Mouse (Mus musculus) cortical plate, adult 2 months (tissue): ENCODE data around the gene Fryl. TPM values are rescaled to one million over a fixed set of nuclear protein-coding genes. Genes with fewer than 3 reads are reported as not detected.
A peak's percentile ranks its signal among the peaks of the same experiment; 100 is the strongest.

Experiments used
- H3K27ac ChIP-seq: fragments of 200-500 bp; 2 replicates; pipeline ENCODE4 v1.5.1; 2012; ENCODE audit warnings: low read length, control low read depth, inconsistent platforms; ENCODE audit not compliant: insufficient read depth
- H3K4me1 ChIP-seq: fragments of 200-500 bp; 2 replicates; pipeline ENCODE4 v1.6.1; 2011; ENCODE audit warnings: low read length; ENCODE audit not compliant: control insufficient read depth, insufficient read depth
- H3K4me3 ChIP-seq: fragments of 200-500 bp; 2 replicates; pipeline ENCODE4 v1.5.1; 2011; ENCODE audit warnings: mild to moderate bottlenecking, low read length, control low read depth; ENCODE audit not compliant: insufficient read depth
- CTCF ChIP-seq: fragments of 200-500 bp; IDR thresholded peaks from 2 replicates; pipeline ENCODE4 v1.5.1; 2011; ENCODE audit warnings: mild to moderate bottlenecking, control low read depth, low read length; ENCODE audit not compliant: insufficient read depth; ENCODE audit errors: extremely low read depth
- POLR2A ChIP-seq: fragments of 200-500 bp; IDR thresholded peaks from 2 replicates; pipeline ENCODE4 v1.6.1; 2011; ENCODE audit warnings: mild to moderate bottlenecking, low read length, control low read depth; ENCODE audit not compliant: insufficient read depth; ENCODE audit errors: extremely low read depth
- polyA plus RNA-seq: library from polyadenylated mRNA; depleted of rRNA; stranded (reverse); fragments of >200 nt; gene quantifications from 2 replicates; pipeline ENCODE4 v1.2.3, GENCODE M21; 2012

The Fryl gene
- polyA plus RNA-seq, 1 experiment: 50.3 TPM

- no peak overlapping the region for H3K27ac ChIP-seq
- no peak overlapping the region for H3K4me3 ChIP-seq
- no peak for TF ChIP-seq POLR2A
- TF ChIP-seq CTCF: no peak
- H3K4me1 ChIP-seq: no peaks in the 10 kb centered on the region
Measured at GRCm38 (mm10) chr5:73211961-73212360, 44.5 kb downstream of the Fryl start.

GRCm38 (mm10) chr5:73210971-73211315, 45.5 kb downstream of the Fryl start:
- TF ChIP-seq POLR2A: no peak
- TF ChIP-seq CTCF: no peak
- H3K4me3 ChIP-seq: no peak overlapping the region

GRCm38 (mm10) chr5:73210127-73210970, 46.1 kb downstream of the Fryl start:
- Histone ChIP-seq H3K4me3 (no peak overlapping the region), H3K27ac (no peak overlapping the region), H3K4me1 (peaks cover 2% of the 10 kb centered on the region; the same call in 1 of the 2 replicates)
- TF ChIP-seq CTCF (no peak), POLR2A (no peak)

More at GRCm38 (mm10) chr5:73210971-73211315, 45.5 kb downstream of the Fryl start:
- Histone ChIP-seq H3K4me1 (peaks cover 2% of the 10 kb centered on the region; the same call in 1 of the 2 replicates), H3K27ac (no peak overlapping the region)

DNA sequence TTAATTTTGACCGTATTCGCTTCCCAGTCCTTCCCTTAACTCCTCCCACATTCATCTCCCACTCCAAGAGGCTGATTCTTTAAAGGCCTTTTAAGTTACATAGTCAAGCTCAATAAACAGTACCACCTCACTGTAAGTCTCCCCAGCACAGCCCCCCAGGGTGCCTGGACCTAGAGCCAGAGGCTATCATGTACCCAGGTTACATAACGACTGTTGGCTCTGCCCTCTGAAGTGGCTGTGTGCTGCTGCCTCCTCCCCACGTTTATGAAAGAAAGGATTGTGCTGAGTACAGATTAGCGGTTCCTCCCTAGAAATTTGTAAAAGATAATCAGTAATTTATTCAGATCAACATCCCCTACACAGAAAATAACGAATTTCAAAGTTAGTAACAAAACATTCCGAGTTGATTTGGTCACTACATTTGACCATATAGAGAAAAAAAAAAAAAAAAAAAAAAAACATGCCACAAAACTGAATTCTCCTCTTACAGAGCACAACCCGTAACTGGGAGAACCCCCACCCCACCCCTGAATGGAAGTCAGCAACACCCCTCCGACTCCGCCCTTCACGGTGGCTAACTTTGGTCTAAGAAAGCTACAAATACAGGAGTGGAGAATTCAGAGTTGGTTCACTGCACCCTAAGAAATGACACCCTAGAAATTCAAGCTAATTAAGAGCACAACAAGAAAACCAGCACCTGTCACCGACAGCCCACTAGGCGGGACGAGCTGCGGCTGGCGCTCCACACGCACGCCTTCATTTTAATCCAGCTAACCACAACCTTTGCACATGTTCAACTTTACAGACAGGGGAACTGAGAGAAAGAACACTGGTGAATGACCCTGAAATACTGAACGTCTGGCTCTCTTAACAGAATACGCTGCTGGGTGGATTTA, 47.0 kb downstream of the Fryl start:
- Histone ChIP-seq H3K4me3 (no peak overlapping the region), H3K27ac (peak overlapping the region; percentile 58; the same call in 1 of the 2 replicates), H3K4me1 (peaks cover 2% of the 10 kb centered on the region; the same call in 1 of the 2 replicates)
- TF ChIP-seq CTCF (no peak), POLR2A (no peak)

GRCm38 (mm10) chr5:73208645-73209044, 47.8 kb downstream of the Fryl start:
- no peak overlapping the region for H3K4me3 ChIP-seq
- peak overlapping the region; percentile 49; the same call in 1 of the 2 replicates for H3K27ac ChIP-seq
- TF ChIP-seq CTCF (no peak), POLR2A (no peak)
- peaks cover 2% of the 10 kb centered on the region; the same call in 1 of the 2 replicates for H3K4me1 ChIP-seq

DNA sequence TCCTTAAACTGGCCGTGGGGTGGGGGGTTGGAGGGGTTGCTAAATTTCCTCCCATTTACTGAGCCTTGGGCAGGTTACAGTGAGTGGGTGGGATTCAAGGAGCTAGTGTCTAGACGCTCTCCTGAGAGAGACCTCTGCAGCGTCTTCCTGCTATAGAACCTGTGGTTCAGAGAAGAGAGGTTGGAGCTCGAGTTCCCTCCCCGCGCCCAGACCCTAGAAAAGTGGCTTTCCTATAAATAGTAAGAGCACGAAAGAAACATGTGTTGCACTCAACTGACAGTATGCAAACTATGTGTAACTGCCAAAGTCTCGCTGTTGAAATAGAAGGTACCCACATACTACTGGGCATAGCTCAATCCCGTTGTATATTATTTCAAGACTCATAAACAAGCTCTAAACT, 49.7 kb downstream of the Fryl start:
- H3K4me3 ChIP-seq: no peak overlapping the region
- H3K27ac ChIP-seq: no peak overlapping the region
- TF ChIP-seq POLR2A (no peak), CTCF (no peak)
- H3K4me1 ChIP-seq: peaks cover 2% of the 10 kb centered on the region; the same call in 1 of the 2 replicates

DNA sequence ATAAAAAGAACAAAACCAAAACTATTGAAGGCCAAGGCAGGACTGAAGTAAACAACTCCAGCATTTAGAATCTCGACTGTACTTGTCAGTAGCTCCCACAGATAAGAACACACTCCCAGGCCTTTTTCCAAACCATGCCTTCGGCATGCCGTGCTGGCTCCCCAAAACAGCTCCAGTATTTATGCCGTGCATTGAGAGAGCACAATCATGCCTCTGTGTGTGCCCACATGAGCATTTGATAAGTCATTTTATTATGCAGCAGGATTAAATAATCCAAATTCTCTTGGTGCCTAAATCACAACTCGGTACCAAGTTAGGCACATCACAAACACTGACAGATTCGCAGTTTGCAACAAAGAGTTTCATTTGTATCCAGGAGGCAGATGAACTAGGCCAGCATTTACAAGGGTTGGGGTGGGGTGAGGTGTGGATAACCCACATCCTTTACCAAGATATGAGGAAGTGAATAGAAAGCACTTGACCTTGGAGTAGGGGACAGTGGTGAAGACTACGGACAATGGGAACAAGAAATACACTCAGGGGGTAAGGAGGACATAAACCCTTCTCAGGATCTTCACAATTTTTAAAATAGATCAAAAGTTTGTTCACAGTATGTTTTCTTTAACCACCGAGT, 50.3 kb downstream of the Fryl start:
- H3K4me1 ChIP-seq: peaks cover 2% of the 10 kb centered on the region; the same call in 1 of the 2 replicates
- H3K4me3 ChIP-seq: no peak overlapping the region
- H3K27ac ChIP-seq: 0 out of 2 replicates have a peak overlapping the region, but pooled peaks have one; percentile 38
- no peak for TF ChIP-seq POLR2A
- no peak for TF ChIP-seq CTCF

DNA sequence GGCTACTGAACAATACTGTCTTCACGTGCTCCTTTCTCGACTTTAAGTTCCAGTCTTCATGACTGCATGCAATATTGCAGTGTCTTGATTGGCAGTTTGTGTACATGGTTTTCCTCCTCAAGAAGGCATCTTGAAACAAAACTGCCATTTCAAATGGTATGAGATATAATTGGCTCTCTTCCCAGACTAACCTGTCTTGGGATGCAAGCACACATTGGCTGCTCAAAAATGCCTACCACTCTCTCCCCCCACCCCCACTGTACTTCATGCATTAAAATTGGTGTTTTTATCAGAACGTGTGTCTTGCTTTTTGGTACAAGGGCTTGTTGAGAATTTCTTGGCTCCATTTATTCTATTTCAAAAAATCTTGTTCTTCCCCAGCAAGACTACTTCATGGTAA, 51.4 kb downstream of the Fryl start:
- no peak overlapping the region for H3K27ac ChIP-seq
- no peak overlapping the region for H3K4me3 ChIP-seq
- TF ChIP-seq CTCF (no peak), POLR2A (no peak)
- H3K4me1 ChIP-seq: peaks cover 2% of the 10 kb centered on the region; the same call in 1 of the 2 replicates

DNA sequence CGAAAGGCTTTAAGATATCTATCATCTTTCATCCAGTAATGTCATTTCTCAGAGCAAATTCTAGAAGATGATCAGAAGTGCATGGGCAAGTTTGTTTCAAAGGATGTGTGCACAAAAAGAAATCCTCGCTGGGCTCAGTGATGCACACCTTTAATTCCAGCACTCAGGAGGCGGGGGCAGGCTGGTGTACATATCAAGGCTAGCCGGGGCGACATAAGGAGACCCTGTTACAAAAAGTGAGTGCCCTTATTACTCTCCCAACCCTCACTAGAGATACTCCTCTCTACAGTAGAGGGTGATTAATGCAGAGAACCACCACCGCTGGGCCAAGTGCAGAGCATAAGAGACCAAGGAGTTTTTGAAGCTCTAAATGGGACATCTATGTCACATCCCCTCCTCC, 53.9 kb downstream of the Fryl start:
- TF ChIP-seq CTCF (no peak), POLR2A (no peak)
- H3K4me3 ChIP-seq: no peak overlapping the region
- peaks cover 2% of the 10 kb centered on the region; the same call in 1 of the 2 replicates for H3K4me1 ChIP-seq
- no peak overlapping the region for H3K27ac ChIP-seq

GRCm38 (mm10) chr5:73202077-73202476, 54.3 kb downstream of the Fryl start:
- no peak overlapping the region for H3K27ac ChIP-seq
- TF ChIP-seq POLR2A: no peak
- H3K4me1 ChIP-seq: peaks cover 2% of the 10 kb centered on the region; the same call in 1 of the 2 replicates
- H3K4me3 ChIP-seq: no peak overlapping the region
